Mouse (Mus musculus): ENCODE data around the gene Trpm2.

DNA sequence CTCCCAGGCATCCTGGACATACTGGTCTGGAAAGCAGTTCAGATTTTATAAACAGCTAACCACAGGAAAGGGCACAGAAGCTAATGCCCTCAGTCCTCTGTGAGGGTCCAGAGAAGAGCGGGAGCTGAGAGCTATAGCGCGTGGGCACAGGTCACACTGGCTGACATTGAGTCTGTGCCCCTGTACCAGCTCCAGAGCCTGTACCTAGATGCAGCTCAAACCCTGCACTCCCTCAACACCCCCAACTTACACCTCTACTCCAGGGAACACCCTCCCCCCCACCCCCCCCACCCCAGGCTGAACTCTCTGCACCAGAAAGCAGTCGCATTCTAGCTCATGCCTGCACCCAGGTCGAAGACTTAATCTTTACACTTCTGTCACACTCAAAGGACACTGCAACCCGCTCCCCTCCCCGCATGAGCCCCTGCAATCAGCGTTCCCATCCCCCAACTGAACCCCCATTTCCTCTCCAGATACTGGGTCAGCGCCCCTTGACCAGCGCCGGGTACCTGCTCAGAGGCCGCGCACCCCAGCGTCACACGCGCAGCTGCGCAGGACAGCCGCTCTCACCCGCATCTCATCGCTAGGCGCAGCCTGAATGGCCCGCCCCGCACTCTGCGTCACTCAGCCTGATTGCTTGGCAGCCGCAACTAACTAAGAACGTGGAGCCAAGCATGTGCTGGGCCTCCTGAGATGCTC, 940 bp downstream of the Trpm2 start:
- TF ChIP-seq POLR2A (IDR thresholded peaks at IDR 0.05; ENCODE audit: control insufficient read depth, extremely low read depth, insufficient read depth, low read length, poor library complexity) (no peak), CTCF (IDR thresholded peaks at IDR 0.05; ENCODE audit: borderline replicate concordance, control insufficient read depth, extremely low read depth, insufficient read depth, low read length, poor library complexity) (no peak)

Data from thymus, adult 2 months (tissue).